Mouse (Mus musculus) spleen, embryonic (tissue): ENCODE results near the gene Tnrc6a.

Experiments used
- CTCF ChIA-PET: fragments of 350-600 bp; sonication (Branson Sonifier 250); formaldehyde crosslinking; loops from one replicate; lab custom pipeline; 2022; lab: Charles Lee

Gene Tnrc6a

DNA sequence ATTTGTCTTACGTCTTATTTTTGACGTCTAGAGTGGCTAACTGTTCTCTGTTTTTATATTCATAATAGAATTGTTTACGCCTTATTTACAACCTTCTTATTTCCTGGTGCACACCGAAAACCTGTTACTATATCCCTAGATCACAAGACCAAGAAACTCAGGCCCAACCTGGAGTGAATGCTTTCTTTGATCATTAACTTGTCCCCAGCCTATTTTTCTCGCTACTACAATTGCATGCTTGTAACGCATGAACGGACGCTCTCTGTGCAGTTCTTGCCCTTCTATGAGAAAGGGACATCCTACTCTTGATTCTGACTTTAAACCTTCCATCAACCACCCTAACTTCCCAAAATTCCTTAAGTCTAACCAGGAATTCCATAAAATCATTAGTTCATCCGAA lies 100.4 kb downstream of the Tnrc6a start:
- CTCF ChIA-PET: no interaction called here

DNA sequence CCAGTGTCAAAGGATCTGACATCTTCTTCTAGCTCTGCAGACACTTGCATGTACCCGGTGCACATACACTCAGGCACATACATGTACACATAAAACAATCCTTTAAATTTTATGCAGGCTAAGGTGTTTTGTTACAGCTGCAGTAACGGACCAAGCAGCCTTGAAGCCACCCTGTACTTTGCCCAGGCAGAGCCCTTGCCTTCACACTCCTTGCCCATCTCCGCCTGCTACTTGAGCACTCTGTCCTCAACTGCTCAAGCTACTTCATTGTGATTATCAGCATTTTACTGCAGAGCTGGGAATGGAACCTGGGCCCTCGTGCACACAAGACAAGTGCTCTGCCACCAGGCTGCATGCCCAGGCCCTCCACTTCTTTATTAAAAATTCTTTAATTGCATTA lies 101.5 kb downstream of the Tnrc6a start:
- CTCF ChIA-PET: no interaction called here

DNA sequence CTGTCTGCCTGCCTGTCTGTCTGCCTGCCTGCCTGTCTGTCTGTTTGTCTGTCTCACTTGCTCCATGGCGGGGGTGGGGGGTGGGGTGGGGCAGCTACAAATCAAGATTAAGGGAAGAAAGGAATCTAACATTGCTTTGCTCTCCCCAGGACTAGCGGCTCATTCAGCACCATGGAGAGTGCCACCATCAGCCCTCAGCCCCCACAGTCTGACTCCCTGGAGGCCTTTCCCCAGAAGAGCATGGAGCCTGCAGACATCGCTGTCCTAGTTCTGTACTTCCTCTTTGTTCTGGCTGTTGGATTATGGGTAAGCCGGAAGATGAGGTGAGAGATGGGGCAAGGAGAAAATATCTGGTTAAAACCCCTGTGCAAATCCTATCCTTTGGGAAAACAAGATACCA lies 111.8 kb downstream of the Tnrc6a start:
- CTCF ChIA-PET: no interaction called here

DNA sequence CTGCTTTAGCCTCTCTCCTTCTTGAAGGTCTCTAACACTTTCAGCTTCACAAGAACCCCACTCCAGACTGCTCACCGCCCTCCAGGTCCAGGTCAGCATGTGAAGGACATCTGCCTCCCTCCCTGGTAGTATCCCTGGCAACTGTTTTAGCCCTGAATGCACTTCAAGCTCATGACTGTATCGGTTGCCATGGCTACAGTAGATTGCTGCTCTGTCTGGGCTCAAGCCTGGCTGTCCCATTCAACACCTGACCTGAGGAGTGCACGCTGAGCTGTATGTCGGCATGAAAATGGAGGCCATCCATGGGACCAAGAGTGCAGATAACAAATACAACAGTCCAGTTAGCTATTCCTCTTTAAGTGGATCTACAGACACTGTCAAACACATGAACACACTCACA lies 114.9 kb downstream of the Tnrc6a start:
- CTCF ChIA-PET: no interaction called here

DNA sequence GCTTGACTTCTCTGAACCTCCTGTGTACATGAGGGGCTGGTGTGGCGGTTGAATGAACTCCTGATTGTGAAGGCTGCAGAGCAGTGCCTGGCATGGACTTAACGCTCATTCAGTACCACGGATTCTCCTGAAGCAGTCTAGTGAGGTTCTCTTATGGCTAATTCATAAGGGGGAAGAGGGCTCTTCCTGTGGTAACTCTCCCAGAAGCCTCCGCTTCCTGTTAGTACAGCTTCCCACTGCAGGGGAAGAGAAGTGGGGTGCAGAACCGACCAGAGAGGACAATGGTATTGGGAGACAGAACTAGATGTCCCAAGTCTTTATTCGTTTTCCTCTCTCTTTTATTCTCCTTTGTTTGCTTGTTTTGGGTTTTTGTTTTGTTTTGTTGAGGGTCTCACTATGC lies 116.4 kb downstream of the Tnrc6a start:
- CTCF ChIA-PET: no interaction called here

DNA sequence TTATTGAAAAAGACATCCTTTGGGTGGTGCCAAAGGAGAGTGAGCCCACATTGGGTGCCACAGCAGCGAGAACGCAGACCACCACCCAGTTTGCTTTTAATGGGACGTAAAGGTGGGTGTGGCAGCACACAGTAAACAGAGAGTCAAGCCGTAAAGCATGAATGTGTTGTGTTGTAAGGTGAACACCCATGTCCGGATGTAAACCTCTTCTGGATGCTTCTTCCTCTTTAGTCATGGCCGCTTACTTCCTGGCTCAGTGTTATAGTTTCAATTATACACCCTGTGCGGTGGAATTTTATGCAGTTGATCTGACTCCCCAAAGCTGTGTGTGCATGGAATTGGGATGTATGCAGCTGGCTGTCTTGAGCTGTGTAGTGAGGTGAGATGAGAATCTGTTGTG lies 118.6 kb downstream of the Tnrc6a start:
- CTCF ChIA-PET: no interaction called here

DNA sequence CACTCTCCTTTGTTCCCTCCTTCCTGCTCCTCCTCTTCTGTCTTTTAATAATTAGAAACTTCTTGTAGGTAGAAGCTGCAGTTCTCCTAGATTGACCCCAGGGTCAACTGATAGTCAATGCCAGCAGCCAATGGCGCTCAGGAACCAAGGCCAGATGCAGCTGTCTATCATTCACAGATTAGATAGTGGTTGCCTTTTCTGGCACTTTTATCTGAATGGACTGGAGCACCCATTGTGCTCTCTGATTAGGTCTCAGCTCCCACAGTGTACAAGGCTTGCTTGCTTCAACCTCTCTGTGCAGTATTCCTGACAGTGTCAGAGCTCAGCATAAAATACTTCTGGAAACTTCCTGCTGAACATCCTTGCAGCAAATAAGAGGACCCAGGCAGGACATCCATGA lies 121.1 kb downstream of the Tnrc6a start:
- CTCF ChIA-PET: no interaction called here
